Mouse (Mus musculus) G1E (cell line): ENCODE data around the gene Pam16.

Source experiments
- CTCF ChIP-seq: IDR thresholded peaks from 2 replicates; pipeline ENCODE4 v1.5.1; 2012; ENCODE audit warnings: low read depth, low read length, inconsistent platforms, mixed read lengths
- GATA1 ChIP-seq: IDR thresholded peaks from 2 replicates; pipeline ENCODE4 v1.6.1; 2012; ENCODE audit warnings: borderline replicate concordance, low read length, inconsistent platforms, mixed read lengths
- TAL1 ChIP-seq: conservative IDR thresholded peaks from 2 replicates; pipeline ENCODE4 v1.6.1; 2012; ENCODE audit warnings: low read depth, low read length, inconsistent platforms, mixed read lengths

DNA sequence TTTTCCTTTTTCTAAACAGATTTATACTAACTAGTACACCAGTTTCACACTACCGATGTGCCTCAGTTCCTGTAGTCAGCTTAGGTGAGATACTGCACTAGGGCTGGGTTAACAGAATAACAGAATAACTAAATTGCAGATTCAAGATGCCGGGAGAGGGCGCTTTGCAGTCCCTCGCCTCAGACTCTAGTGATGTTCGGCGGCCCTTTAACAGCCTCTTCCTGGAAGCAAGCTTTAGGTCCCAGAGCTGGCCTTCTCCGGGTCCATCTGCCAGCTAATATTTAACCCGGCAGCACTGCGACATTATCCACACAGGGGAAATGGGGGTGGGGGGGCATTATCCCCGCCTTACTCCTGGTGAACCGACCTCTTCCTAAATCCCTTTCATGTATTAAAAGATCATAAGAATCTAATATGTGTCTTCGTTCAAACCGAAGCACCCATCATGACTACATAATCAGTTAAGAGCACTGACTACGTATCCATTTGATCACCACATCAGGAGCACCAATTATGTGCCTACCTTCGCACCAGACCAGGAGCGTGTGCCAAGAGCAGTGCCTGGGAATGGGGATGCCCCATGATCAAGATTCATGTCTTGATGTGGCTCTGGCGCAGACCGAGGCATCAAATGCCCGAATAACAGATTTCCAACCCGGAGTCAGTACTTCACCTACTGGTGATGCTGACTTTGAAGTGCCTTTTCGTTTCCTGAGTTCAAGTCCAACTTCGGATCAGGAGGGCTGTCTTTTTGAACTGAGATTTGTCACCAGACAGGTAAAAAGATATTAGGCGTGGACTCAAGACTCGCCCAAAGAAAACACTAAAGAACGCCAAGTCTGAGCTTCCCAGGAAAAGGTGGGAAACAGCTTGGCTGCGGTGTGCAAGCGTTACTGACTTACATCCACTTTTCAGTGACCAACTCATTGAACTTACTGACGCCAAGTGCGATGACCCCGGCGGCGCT, 31.6 kb downstream of the Pam16 start:
- no peak for TF ChIP-seq CTCF
- TF ChIP-seq TAL1 = no peak
- TF ChIP-seq GATA1 = no peak
